Mouse (Mus musculus) erythroblast, embryonic 14.5 days (primary cell): ENCODE results near the gene Teddm3.

ENCODE experiments used
- GATA1 ChIP-seq: IDR thresholded peaks from 2 replicates; pipeline ENCODE4 v1.6.1; 2012; ENCODE audit warnings: low read length, inconsistent platforms, mixed read lengths
- TAL1 ChIP-seq: IDR thresholded peaks from 3 replicates; pipeline ENCODE4 v1.6.1; 2012; ENCODE audit warnings: low read length, inconsistent platforms, mixed read lengths

GRCm38 (mm10) chr16:21151564-21152361 lies 2.0 kb downstream of the Teddm3 start:
- TF ChIP-seq GATA1 (no peak), TAL1 (no peak)
